Mouse (Mus musculus): Measurements from ENCODE around the gene Cfap161.

Cfap161 gene

DNA sequence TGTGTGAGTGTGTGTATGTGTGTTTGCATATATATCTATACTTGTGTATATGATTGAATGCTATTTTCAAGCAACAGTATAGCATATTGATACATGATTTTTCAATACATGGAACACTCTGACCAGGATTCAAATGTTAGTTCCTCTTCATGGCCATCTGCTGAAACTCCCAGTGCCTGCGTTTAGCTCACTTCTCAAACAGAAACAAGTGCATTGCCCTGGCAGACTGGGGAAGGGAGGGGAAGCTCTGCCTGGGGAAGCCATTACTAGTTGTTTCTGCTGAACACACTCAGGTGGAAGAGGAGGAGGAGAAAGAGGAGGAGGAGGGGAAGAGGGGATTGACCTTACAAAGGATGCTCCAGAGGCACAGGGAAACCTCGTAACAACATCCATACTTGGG, 52.7 kb downstream of the Cfap161 start:
- DNase-seq (ENCODE audit: low read depth, low spot score) = no peak

DNA sequence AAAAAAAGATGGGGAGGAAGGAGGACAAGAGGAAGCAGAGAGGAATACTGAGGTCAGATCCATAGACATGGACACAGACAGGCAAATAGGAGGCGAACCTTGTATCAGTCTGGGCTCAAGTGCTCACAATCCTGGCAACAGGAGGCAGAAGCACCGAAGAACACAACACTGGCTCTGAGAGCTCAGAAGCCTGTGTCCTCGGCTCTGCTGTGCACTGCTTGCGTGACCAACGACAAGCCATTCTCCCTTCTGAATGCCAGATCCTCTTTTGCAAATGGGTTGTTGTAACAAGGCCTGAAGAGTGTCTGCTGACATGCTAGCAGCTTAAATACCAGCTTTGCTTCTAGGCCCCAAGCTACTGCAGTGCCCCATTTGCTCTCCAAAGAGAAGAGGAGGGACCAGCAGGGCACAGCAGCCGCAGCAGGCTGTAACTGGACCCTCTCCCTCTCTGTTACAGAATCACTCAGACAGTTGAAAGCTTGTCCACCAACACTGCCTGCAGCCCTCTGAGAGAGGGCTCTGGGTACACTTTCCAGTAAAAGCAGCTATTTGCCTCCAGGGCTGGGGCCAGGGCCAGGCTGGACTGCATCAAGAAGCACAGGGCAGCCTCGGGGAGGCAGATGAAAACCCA, 54.9 kb downstream of the Cfap161 start:
- no peak for DNase-seq (ENCODE audit: low read depth, low spot score)

- DNase-seq (ENCODE audit: low read depth, low spot score) = no peak
These were observed 55.8 kb downstream of the Cfap161 start for GRCm38 (mm10) chr7:83738623-83739462.

DNA sequence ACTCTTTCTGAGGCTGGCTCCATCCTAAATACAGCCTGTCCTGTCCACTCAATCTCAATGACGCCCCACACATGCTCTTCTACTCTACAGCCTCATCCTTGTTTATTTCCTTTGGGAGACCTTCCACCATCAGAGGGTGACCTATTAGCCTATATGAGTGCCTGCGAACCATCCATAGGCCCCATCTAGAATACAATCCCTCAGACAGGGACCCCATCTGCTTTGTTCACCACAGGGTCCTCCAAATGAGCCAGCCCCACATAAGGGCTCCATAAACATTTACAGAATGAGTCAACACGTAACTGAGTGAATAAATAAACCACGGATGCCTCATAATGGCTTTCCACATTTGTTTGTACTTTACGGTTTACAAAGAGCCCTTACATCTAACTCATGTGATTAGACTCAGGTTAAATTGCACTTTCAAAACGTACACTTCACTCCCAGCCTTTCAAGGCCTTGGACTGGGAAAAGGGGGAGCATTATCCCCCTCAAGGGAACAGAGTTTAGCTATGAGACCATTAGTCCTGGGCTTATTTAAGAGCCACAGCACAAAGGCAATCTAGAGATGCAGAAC, 56.7 kb downstream of the Cfap161 start:
- no peak for DNase-seq (ENCODE audit: low read depth, low spot score)

- DNase-seq (ENCODE audit: low read depth, low spot score) = no peak
These were observed 58.2 kb downstream of the Cfap161 start for GRCm38 (mm10) chr7:83736341-83737115.

- DNase-seq (ENCODE audit: low read depth, low spot score) = no peak
These were observed 59.4 kb downstream of the Cfap161 start for GRCm38 (mm10) chr7:83735108-83735781.

GRCm38 (mm10) chr7:83734671-83735082, 60.0 kb downstream of the Cfap161 start:
- DNase-seq (ENCODE audit: low read depth, low spot score) = no peak

DNA sequence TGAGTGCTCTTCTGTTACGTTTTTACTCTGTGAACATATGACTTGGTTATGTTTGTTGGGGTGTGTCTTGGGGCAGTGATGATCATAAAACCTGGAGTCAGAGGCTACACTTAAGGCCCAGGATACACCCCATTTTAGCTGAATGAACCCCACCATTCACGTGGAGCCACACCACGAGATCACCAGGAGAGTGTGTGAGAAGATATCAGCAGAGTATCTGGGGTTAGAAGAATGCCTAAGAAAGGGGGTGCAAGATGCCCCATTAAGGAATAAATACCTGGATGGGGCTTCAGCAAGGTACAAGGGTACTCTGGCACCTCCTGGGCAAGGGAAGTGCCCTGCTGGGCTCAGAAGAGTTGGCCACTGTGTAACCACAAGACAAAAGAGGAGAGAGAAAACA, 60.4 kb downstream of the Cfap161 start:
- no peak for DNase-seq (ENCODE audit: low read depth, low spot score)

DNA sequence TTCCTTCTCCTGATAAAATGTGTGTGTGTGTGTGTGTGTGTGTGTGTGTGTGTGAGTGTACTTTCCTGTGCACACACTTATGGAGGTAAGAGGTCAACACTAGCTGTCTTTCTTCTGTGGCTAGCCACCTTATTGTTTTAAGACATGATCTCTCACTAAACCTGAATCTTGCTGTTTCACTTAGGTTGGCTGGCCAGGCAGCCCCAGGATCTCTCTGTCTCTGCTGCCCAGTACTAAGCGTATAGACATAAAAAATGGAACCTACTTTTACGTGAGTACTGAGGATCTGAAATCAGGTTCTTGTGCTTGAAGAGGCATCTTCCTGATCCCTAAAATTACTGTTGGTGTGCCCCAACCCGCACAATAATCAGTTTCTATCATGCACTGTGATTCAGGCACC, 61.9 kb downstream of the Cfap161 start:
- no peak for DNase-seq (ENCODE audit: low read depth, low spot score)

- DNase-seq (ENCODE audit: low read depth, low spot score) = no peak
These were observed 62.6 kb downstream of the Cfap161 start for GRCm38 (mm10) chr7:83731961-83732666.

DNA sequence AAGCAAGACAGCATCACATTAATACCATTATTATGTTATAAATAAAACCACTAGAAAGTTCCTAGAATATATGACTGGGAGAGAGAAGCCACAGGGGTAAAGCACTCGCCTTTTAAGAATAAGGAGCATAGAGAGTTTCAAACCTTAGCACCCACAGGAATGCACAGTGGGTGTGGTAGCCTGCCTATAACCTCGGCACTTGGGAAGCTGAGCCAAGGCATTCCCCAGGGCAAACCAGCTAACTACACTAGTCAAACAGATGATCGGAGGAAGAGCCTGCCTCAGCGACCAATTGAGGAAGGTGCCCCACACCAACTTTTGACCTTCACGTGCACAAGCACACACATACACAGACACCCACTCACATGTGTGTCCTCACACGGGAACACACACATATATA, 63.4 kb downstream of the Cfap161 start:
- DNase-seq (ENCODE audit: low read depth, low spot score) = no peak

DNA sequence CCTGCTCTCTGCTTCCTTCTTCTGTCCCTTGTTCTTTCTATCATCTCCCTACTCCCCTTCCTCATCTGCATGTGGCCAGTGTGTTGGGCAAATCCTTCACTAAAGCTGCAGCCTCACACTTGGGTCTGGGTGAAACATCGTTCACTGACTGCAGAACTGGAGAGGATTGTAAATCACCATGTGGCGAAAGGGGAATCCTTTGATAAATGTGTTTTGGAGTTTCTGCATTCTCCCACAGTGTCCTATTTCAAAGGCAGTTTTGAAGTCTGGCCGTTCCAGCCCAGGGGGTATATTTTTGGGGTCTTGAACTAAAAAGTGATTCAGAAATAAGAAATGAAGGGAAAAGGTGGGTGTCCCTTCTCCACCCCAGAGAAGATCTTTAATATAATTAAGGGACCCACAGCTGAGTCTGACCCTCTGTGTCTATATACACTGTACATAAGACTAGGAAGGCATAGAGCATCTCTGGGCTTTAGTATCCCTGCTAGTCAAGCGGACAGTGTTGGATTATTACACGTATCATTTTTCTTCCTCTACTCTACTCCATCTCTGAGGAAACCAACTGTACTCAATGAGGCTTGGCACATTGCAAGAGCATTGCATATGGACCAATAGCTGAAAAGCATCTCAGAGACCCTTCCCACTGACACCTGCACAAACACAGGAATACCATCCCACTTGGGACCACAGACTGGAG, 67.6 kb downstream of the Cfap161 start:
- DNase-seq (ENCODE audit: low read depth, low spot score) = no peak

DNA sequence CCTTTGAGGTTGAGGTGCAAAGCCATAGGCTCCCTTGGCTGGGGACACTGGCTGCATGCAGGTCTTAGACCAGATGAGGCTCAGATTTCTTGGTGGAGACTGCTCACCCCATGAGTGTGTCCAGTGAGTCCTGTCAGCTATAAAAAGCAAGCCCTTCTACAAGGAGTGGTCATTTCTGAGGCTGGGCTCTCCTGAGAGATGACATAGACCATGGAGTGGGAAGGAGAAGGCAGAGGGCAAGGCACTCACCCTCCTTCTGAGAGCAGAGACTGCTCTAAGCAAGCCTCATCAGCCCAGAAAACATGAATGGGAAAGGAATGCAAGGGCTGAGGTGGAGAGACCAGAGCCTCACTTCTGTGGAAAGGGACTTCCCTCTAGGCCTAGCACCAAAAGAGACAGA, 68.9 kb downstream of the Cfap161 start:
- no peak for DNase-seq (ENCODE audit: low read depth, low spot score)

DNA sequence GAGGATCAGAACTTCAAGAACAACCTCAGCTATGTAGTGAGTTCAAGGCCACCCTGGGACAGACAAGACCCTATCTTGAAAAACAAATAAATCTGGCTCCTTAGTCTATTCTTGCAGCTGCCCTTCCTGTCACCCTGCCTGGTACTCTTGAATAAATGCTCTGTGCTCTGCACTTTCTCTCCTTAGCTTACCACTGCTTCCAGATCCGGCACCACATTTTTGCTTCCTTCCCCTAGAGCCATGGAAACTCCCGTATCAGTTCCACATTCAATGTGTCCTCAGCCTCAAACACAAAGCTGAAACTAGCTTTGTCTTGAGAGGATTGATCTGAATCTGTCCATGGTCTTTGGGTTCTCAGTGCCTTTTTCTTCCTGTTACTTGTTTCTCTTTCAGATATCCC, 70.1 kb downstream of the Cfap161 start:
- DNase-seq (ENCODE audit: low read depth, low spot score) = no peak
